Mouse (Mus musculus): ENCODE data around the gene Mrpl40. TPM values are rescaled to one million over a fixed set of nuclear protein-coding genes. Genes with fewer than 3 reads are reported as not detected.
A peak's percentile ranks its signal among the peaks of the same experiment; 100 is the strongest.
"Not testable (repeated sequence)": the region's sequence is repeated elsewhere in the genome, so short reads cannot be mapped to it uniquely, and the experiment has no call there.

Mrpl40 gene
- polyA plus RNA-seq (2016; fragmentation: Nextera tagmentation; extraction: Ambion mirVana): 123 and 138 TPM in 2 replicates

- peaks cover 10% of the 10 kb centered on the region for H3K4me1 ChIP-seq
- H3K36me3 ChIP-seq: peaks cover 45% of the 10 kb centered on the region
- no peaks in the 10 kb centered on the region for H3K27me3 ChIP-seq (ENCODE audit: insufficient read depth, poor library complexity, severe bottlenecking)
- H3K9me3 ChIP-seq: no peaks in the 10 kb centered on the region
- under 1% methylated on average over 93 of the region's 93 CpGs for whole genome bisulfite sequencing
- peak within 1 kb of the TSS; percentile 91 for H3K4me3 ChIP-seq
- DNase-seq (ENCODE audit: low spot score): peak; percentile 97
- peak within 1 kb of the TSS; percentile 93 for H3K27ac ChIP-seq
Observed at GRCm38 (mm10) chr16:18876442-18877308, at the start of gene Mrpl40, which contains the start of gene Hira. Gene Mrpl40 (minus strand): TSS chr16:18876862. Gene Hira (plus strand): TSS chr16:18877037.

- no peaks in the 10 kb centered on the region for H3K27me3 ChIP-seq (ENCODE audit: insufficient read depth, poor library complexity, severe bottlenecking)
- no peaks in the 10 kb centered on the region for H3K4me1 ChIP-seq
- no peak overlapping the region for H3K27ac ChIP-seq
- 88% methylated on average over 2 of the region's 2 CpGs for WGBS
- peaks cover 94% of the 10 kb centered on the region for H3K36me3 ChIP-seq
- no peaks in the 10 kb centered on the region for H3K9me3 ChIP-seq
- no peak overlapping the region for H3K4me3 ChIP-seq
- peak; percentile 36 for DNase-seq (ENCODE audit: low spot score)
Observed at GRCm38 (mm10) chr16:18921771-18922170, 45.1 kb upstream of the Mrpl40 start.

- H3K9me3 ChIP-seq: no peaks in the 10 kb centered on the region
- no peaks in the 10 kb centered on the region for H3K4me1 ChIP-seq
- no peaks in the 10 kb centered on the region for H3K27me3 ChIP-seq (ENCODE audit: insufficient read depth, poor library complexity, severe bottlenecking)
- peak; percentile 11 for DNase-seq (ENCODE audit: low spot score)
- H3K27ac ChIP-seq: no peak overlapping the region
- 92% methylated on average over 4 of the region's 4 CpGs for WGBS
- no peak overlapping the region for H3K4me3 ChIP-seq
- peaks cover 75% of the 10 kb centered on the region for H3K36me3 ChIP-seq
Observed at GRCm38 (mm10) chr16:18916064-18916463, 39.4 kb upstream of the Mrpl40 start.

- Histone ChIP-seq H3K4me1 (no peaks in the 10 kb centered on the region), H3K27ac (no peak overlapping the region), H3K9me3 (no peaks in the 10 kb centered on the region), H3K4me3 (no peak overlapping the region), H3K36me3 (peaks cover 76% of the 10 kb centered on the region), H3K27me3 (ENCODE audit: insufficient read depth, poor library complexity, severe bottlenecking) (no peaks in the 10 kb centered on the region)
- WGBS: 88% methylated on average over 1 of the region's 1 CpGs
- DNase-seq (ENCODE audit: low spot score): no peak
Observed at GRCm38 (mm10) chr16:18905648-18906047, 29.0 kb upstream of the Mrpl40 start.

GRCm38 (mm10) chr16:18896429-18896828 is 19.8 kb upstream of the Mrpl40 start:
- Histone ChIP-seq H3K27me3 (ENCODE audit: insufficient read depth, poor library complexity, severe bottlenecking) (no peaks in the 10 kb centered on the region), H3K9me3 (no peaks in the 10 kb centered on the region), H3K4me3 (no peak overlapping the region), H3K36me3 (peaks cover 57% of the 10 kb centered on the region), H3K4me1 (no peaks in the 10 kb centered on the region), H3K27ac (no peak overlapping the region)
- 78% methylated on average over 10 of the region's 10 CpGs for WGBS
- no peak for DNase-seq (ENCODE audit: low spot score)

- no peak for DNase-seq (ENCODE audit: low spot score)
- whole genome bisulfite sequencing: 75% methylated on average over 3 of the region's 3 CpGs
- Histone ChIP-seq H3K4me1 (no peaks in the 10 kb centered on the region), H3K36me3 (peaks cover 45% of the 10 kb centered on the region), H3K9me3 (no peaks in the 10 kb centered on the region), H3K27me3 (ENCODE audit: insufficient read depth, poor library complexity, severe bottlenecking) (no peaks in the 10 kb centered on the region), H3K4me3 (no peak overlapping the region), H3K27ac (no peak overlapping the region)
Observed at GRCm38 (mm10) chr16:18895249-18895648, 18.6 kb upstream of the Mrpl40 start.

- Histone ChIP-seq H3K36me3 (peaks cover 32% of the 10 kb centered on the region), H3K4me1 (no peaks in the 10 kb centered on the region), H3K4me3 (no peak overlapping the region), H3K9me3 (no peaks in the 10 kb centered on the region), H3K27ac (no peak overlapping the region), H3K27me3 (ENCODE audit: insufficient read depth, poor library complexity, severe bottlenecking) (no peaks in the 10 kb centered on the region)
- WGBS: 83% methylated on average over 4 of the region's 4 CpGs
- DNase-seq (ENCODE audit: low spot score): no peak
Observed at GRCm38 (mm10) chr16:18893840-18894372, 17.2 kb upstream of the Mrpl40 start.

GRCm38 (mm10) chr16:18884044-18884443 is 7.4 kb upstream of the Mrpl40 start:
- Histone ChIP-seq H3K4me3 (no peak overlapping the region), H3K9me3 (no peaks in the 10 kb centered on the region), H3K36me3 (peaks cover 33% of the 10 kb centered on the region; the same call in 1 of the 2 replicates), H3K27ac (no peak overlapping the region), H3K4me1 (peaks cover 5% of the 10 kb centered on the region; the same call in 1 of the 2 replicates), H3K27me3 (ENCODE audit: insufficient read depth, poor library complexity, severe bottlenecking) (no peaks in the 10 kb centered on the region)
- DNase-seq (ENCODE audit: low spot score): no peak

GRCm38 (mm10) chr16:18878091-18878720 is 1.5 kb upstream of the Mrpl40 start:
- Histone ChIP-seq H3K9me3 (no peaks in the 10 kb centered on the region), H3K27ac (peak overlapping the region; percentile 93), H3K36me3 (peaks cover 33% of the 10 kb centered on the region), H3K4me1 (peaks cover 10% of the 10 kb centered on the region), H3K4me3 (peak overlapping the region; percentile 91), H3K27me3 (ENCODE audit: insufficient read depth, poor library complexity, severe bottlenecking) (no peaks in the 10 kb centered on the region)
- WGBS: 31% methylated on average over 20 of the region's 20 CpGs
- DNase-seq (ENCODE audit: low spot score): no peak

GRCm38 (mm10) chr16:18877386-18878090 is 876 bp upstream of the Mrpl40 start:
- Histone ChIP-seq H3K27me3 (ENCODE audit: insufficient read depth, poor library complexity, severe bottlenecking) (no peaks in the 10 kb centered on the region), H3K9me3 (no peaks in the 10 kb centered on the region), H3K4me1 (peaks cover 10% of the 10 kb centered on the region), H3K27ac (peak overlapping the region; percentile 93), H3K36me3 (peaks cover 36% of the 10 kb centered on the region), H3K4me3 (peak overlapping the region; percentile 91)
- peak; percentile 87 for DNase-seq (ENCODE audit: low spot score)
- under 1% methylated on average over 43 of the region's 43 CpGs for WGBS

- H3K36me3 ChIP-seq: peaks cover 47% of the 10 kb centered on the region
- peaks cover 10% of the 10 kb centered on the region for H3K4me1 ChIP-seq
- peak overlapping the region; percentile 91 for H3K4me3 ChIP-seq
- H3K9me3 ChIP-seq: no peaks in the 10 kb centered on the region
- H3K27ac ChIP-seq: peak overlapping the region; percentile 93
- H3K27me3 ChIP-seq (ENCODE audit: insufficient read depth, poor library complexity, severe bottlenecking): no peaks in the 10 kb centered on the region
- no peak for DNase-seq (ENCODE audit: low spot score)
- WGBS: 2% methylated on average over 17 of the region's 17 CpGs
Observed at GRCm38 (mm10) chr16:18876091-18876441, 596 bp downstream of the Mrpl40 start.

GRCm38 (mm10) chr16:18870495-18870894 is 6.2 kb downstream of the Mrpl40 start:
- peaks cover 47% of the 10 kb centered on the region for H3K36me3 ChIP-seq
- H3K4me3 ChIP-seq; DNase-seq (ENCODE audit: low spot score); H3K9me3 ChIP-seq; H3K27me3 ChIP-seq (ENCODE audit: insufficient read depth, poor library complexity, severe bottlenecking); H3K27ac ChIP-seq; H3K4me1 ChIP-seq: not testable (repeated sequence)
- WGBS: 88% methylated on average over 1 of the region's 1 CpGs

Measured in heart, embryonic 10.5 days (tissue).